ENCODE assay signal across 25 mouse cellular contexts in the genomic region with DNA sequence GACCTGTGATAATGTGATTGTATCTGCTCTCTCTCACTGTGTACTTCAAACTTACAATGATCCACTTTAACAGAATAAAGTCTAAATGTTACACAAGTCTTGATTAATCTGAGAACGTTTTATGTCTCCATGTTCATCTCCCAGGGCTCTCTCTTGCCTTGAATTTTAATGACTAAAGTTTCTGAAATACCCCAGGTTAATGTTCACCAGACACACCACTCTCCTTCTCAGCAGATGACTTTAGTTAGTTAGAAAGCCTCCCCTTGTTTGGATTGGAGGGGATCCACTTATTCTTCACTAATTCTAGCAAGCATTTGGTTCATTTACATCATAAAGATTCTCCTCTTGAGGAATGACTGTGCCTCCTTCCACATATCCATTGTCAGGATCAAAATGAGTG.
DNase-seq lines count a peak whose midpoint lies in the region; ATAC-seq and TF ChIP-seq lines count a peak whose summit lies in the region.
"Had no signal": no experiment of that assay in that cellular context is flagged by ENCODE, and none has a peak within 500 bp of the region (broad histone marks: within the 10 kb centered on the region; RNA-seq: fewer than 3 reads in every experiment).

No protein-coding gene starts in this region.

- no peaks in the 10 kb centered on the region for H3K79me2 ChIP-seq in CH12.LX (replicated peaks; ENCODE audit: control insufficient read depth, extremely low read depth, insufficient read depth, poor library complexity, severe bottlenecking)

- TF ChIP-seq POLR2A in CH12.LX (IDR thresholded peaks at IDR 0.05; ENCODE audit: low read depth, low read length) = no peak
- no peak for TF ChIP-seq POLR2A in lung, adult 2 months (IDR thresholded peaks at IDR 0.05; ENCODE audit: borderline replicate concordance, extremely low read depth, low read depth, low read length)

- no peaks in the 10 kb centered on the region for H3K9me3 ChIP-seq in CH12.LX (replicated peaks; ENCODE audit: low read length)
- H3K9me3 ChIP-seq in forebrain, embryonic 11.5 days (ENCODE audit: control insufficient read depth, low read length) = no peaks in the 10 kb centered on the region
- H3K9me3 ChIP-seq: embryonic facial prominence, embryonic 13.5 days; embryonic facial prominence, embryonic 15.5 days; forebrain, embryonic 10.5 days; forebrain, embryonic 13.5 days; forebrain, embryonic 15.5 days; G1E had no signal

- no peak overlapping the region for H3K4me2 ChIP-seq in CH12.LX (ENCODE audit: insufficient read depth, low read depth, poor library complexity, severe bottlenecking)
- H3K4me2 ChIP-seq in forebrain, embryonic 11.5 days (ENCODE audit: low read depth, low read length, severe bottlenecking) = no peak overlapping the region
- H3K4me2 ChIP-seq: embryonic facial prominence, embryonic 13.5 days; embryonic facial prominence, embryonic 15.5 days; forebrain, embryonic 13.5 days; forebrain, embryonic 15.5 days had no signal

- dilution Hi-C loops in CH12.LX (cut with MboI; ENCODE audit: extremely low pct_ligation_motif_present, extremely low pct_unique_long_range_greater_than_20kb, low sequenced_read_pairs) = no loop called here

- H3K27ac ChIP-seq in CH12.LX (ENCODE audit: insufficient read depth, low read depth) = peak overlapping the region; percentile 45; the same call in 1 of the 2 replicates
- H3K27ac ChIP-seq in forebrain, embryonic 11.5 days (ENCODE audit: low read depth, low read length) = no peak overlapping the region
- H3K27ac ChIP-seq: embryonic facial prominence, embryonic 13.5 days; embryonic facial prominence, embryonic 15.5 days; forebrain, embryonic 10.5 days; forebrain, embryonic 13.5 days; forebrain, embryonic 15.5 days had no signal

- H3K27me3 ChIP-seq in CH12.LX (replicated peaks) (no peaks in the 10 kb centered on the region), Patski (no peaks in the 10 kb centered on the region)
- H3K27me3 ChIP-seq in forebrain, embryonic 11.5 days (ENCODE audit: control insufficient read depth, insufficient read depth, low read length) = no peaks in the 10 kb centered on the region
- H3K27me3 ChIP-seq: embryonic facial prominence, embryonic 13.5 days; embryonic facial prominence, embryonic 15.5 days; forebrain, embryonic 13.5 days; forebrain, embryonic 15.5 days had no signal

- in situ Hi-C loops in CH12.LX (cut with MboI; ENCODE audit: low pct_ligation_motif_present, low pct_unique_long_range_greater_than_20kb, low sequenced_read_pairs) (no loop called here), Patski (cut with MboI; ENCODE audit: low pct_unique_long_range_greater_than_20kb) (no loop called here)

- ATAC-seq in Patski = peak; percentile 42
- ATAC-seq in forebrain, embryonic 11.5 days (replicated peaks; ENCODE audit: low FRiP score) = no peak
- ATAC-seq: forebrain, embryonic 13.5 days; forebrain, embryonic 15.5 days; forebrain, postnatal 0 days had no signal

- POLR2A ChIA-PET in Patski (lab: Charles Lee) = interaction anchor here (0.7 kb wide), 1 partner anchor 119 kb away, joined by 5 read pairs; no protein-coding TSS in a partner anchor

- peak; percentile 3 to 42 for DNase-seq in kidney, adult 8-10 months
- DNase-seq in kidney, postnatal 10 days = no peak
- DNase-seq in CH12.LX (ENCODE audit: extremely low read depth) = no peak
- no peak for DNase-seq in Patski (ENCODE audit: low read depth, low spot score)
- peak; percentile 4 for DNase-seq in ZHBTc4 (ENCODE audit: low read depth, low spot score)
- no peak for DNase-seq in forebrain, embryonic 11.5 days (ENCODE audit: low spot score)
- no peak for DNase-seq in lung, adult 2 months
- DNase-seq: adrenal gland, adult 2 months; adrenal gland, postnatal 10 days; adrenal gland, postnatal 25 days; cerebellum, adult 11 months; cerebellum, adult 18-20 months; cerebellum, adult 8-10 months; cerebellum, adult 9-11 months; cerebellum, postnatal 14 days; cerebellum, postnatal 36 days; embryo, embryonic 11 days; forebrain, postnatal 0 days had no signal

- CTCF ChIA-PET in Patski (lab: Charles Lee) = interaction anchor here (1.8 kb wide), 1 partner anchor 8 kb away, joined by 6 read pairs; no protein-coding TSS in a partner anchor

- TF ChIP-seq CTCF in CH12.LX (conservative IDR thresholded peaks at IDR 0.05 in 1 of 2, IDR thresholded peaks at IDR 0.05 in 1 of 2; ENCODE audit: low read depth in 2 of 2, low read length in 2 of 2) = no peak
- TF ChIP-seq CTCF in Patski (IDR thresholded peaks at IDR 0.05) = no peak
- no peak for TF ChIP-seq CTCF in lung, adult 2 months (IDR thresholded peaks at IDR 0.05; ENCODE audit: insufficient read depth, low read length)

- TF ChIP-seq EP300 in CH12.LX (IDR thresholded peaks at IDR 0.05; ENCODE audit: low read length) = no peak

- no peak overlapping the region for H3K4me3 ChIP-seq in CH12.LX (replicated peaks in 1 of 3; ENCODE audit: low read depth in 2 of 3, low read length in 2 of 3, poor library complexity in 1 of 3)
- H3K4me3 ChIP-seq in forebrain, embryonic 11.5 days (ENCODE audit: low read depth, low read length) = no peak overlapping the region
- no peak overlapping the region for H3K4me3 ChIP-seq in lung, adult 2 months (replicated peaks; ENCODE audit: extremely low read depth, low read depth, low read length)
- H3K4me3 ChIP-seq: embryonic facial prominence, embryonic 13.5 days; embryonic facial prominence, embryonic 15.5 days; erythroblast, embryonic 14.5 days; forebrain, embryonic 10.5 days; forebrain, embryonic 13.5 days; forebrain, embryonic 15.5 days had no signal

- peaks cover 9 to 17% of the 10 kb centered on the region in 2 experiments for H3K36me3 ChIP-seq in CH12.LX (replicated peaks in 1 of 2; ENCODE audit: control insufficient read depth in 1 of 2, insufficient read depth in 1 of 2, low read length in 1 of 2)
- no peaks in the 10 kb centered on the region for H3K36me3 ChIP-seq in forebrain, embryonic 11.5 days (ENCODE audit: control insufficient read depth, insufficient read depth, low read length)
- H3K36me3 ChIP-seq: embryonic facial prominence, embryonic 15.5 days; forebrain, embryonic 10.5 days; forebrain, embryonic 15.5 days; G1E had no signal

- no peak for TF ChIP-seq RAD21 in CH12.LX (IDR thresholded peaks at IDR 0.05; ENCODE audit: low read depth, low read length)

- whole genome bisulfite sequencing in forebrain, embryonic 11.5 days = 29% methylated on average over 1 of the region's 1 CpGs
- 39% methylated on average over 1 of the region's 1 CpGs for WGBS in lung, adult 2 months

- no peak overlapping the region for H3K9ac ChIP-seq in CH12.LX (ENCODE audit: insufficient read depth, low read depth)
- no peak overlapping the region for H3K9ac ChIP-seq in forebrain, embryonic 11.5 days (ENCODE audit: low read length)
- H3K9ac ChIP-seq: embryonic facial prominence, embryonic 13.5 days; embryonic facial prominence, embryonic 15.5 days; forebrain, embryonic 13.5 days; forebrain, embryonic 15.5 days; forebrain, postnatal 0 days had no signal

- peaks cover 17 to 58% of the 10 kb centered on the region in 2 experiments for H3K4me1 ChIP-seq in CH12.LX (ENCODE audit: control insufficient read depth in 1 of 2, insufficient read depth in 2 of 2)
- H3K4me1 ChIP-seq in forebrain, embryonic 11.5 days (replicated peaks; ENCODE audit: control insufficient read depth, insufficient read depth, low read length) = no peaks in the 10 kb centered on the region
- no peaks in the 10 kb centered on the region; the same call in 1 of the 2 replicates for H3K4me1 ChIP-seq in lung, adult 2 months (ENCODE audit: control insufficient read depth, insufficient read depth, low read length)
- H3K4me1 ChIP-seq: embryonic facial prominence, embryonic 13.5 days; embryonic facial prominence, embryonic 15.5 days; forebrain, embryonic 10.5 days; forebrain, embryonic 13.5 days; forebrain, embryonic 15.5 days had no signal

TF ChIP-seq in CH12.LX, 34 proteins besides CTCF, POLR2A, EP300 and RAD21:
- TF ChIP-seq MEF2A (IDR thresholded peaks at IDR 0.05; ENCODE audit: borderline replicate concordance, low read depth, low read length) = no peak

Comparison
In these comparisons a context has a peak if more than half of its experiments do, and no peak if none do; other contexts are left out.
1. DNase-seq: peak in kidney, adult 8-10 months (2 of 2) and ZHBTc4 (single experiment); none in kidney, postnatal 10 days (single experiment), CH12.LX (single experiment), Patski (single experiment), forebrain, embryonic 11.5 days (single experiment) and lung, adult 2 months (single experiment).